Mouse (Mus musculus): ENCODE data around the gene Gm1043.

Gene Gm1043

DNA sequence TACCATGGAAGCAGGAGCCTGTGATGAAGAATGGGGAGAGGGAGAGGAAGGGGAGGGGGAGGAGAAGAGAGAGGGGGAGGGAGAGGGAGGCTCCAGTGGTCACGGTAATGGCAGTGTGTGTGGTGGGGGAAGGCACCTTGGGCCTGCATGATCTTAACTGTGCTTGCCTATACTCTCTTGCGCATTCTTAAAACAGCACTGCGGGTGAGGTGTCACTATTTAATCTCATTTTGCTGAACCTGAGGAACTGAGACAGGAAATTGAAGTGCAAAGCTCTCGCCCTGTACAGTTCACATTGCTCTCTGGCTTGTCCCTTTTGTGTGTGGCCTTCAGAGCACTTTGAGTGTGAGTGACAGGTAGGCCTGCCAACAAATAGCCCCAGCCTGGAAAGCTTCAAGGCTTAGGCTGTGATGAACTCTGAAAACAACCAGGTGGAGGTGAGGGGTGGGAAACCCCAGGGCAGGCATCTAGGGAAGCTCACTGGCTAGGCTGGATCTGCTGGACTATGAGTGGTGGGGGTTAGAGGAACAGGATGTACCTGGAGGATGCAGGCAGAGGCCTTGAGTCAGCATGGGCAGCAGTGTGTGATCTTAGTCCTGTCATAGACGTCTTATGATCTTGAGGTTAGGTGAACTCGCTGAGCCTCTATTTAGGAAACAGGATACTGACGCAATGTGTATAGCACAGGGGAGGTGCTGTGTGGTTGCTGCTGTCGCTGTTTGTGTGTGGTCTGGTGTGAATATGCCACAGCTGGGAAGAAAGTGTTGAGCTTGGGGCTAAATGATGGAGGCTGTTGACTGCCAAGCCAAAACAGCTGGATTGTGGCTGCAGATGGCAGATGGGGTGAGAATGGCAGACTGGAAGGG is 18.2 kb upstream of the Gm1043 start:
- DNase-seq (ENCODE audit: low read depth in 1 of 2, low spot score in 2 of 2): no peak

- no peak for DNase-seq (ENCODE audit: low read depth in 1 of 2, low spot score in 2 of 2)
Measured at GRCm38 (mm10) chr5:37073660-37074059, 11.5 kb upstream of the Gm1043 start.

DNA sequence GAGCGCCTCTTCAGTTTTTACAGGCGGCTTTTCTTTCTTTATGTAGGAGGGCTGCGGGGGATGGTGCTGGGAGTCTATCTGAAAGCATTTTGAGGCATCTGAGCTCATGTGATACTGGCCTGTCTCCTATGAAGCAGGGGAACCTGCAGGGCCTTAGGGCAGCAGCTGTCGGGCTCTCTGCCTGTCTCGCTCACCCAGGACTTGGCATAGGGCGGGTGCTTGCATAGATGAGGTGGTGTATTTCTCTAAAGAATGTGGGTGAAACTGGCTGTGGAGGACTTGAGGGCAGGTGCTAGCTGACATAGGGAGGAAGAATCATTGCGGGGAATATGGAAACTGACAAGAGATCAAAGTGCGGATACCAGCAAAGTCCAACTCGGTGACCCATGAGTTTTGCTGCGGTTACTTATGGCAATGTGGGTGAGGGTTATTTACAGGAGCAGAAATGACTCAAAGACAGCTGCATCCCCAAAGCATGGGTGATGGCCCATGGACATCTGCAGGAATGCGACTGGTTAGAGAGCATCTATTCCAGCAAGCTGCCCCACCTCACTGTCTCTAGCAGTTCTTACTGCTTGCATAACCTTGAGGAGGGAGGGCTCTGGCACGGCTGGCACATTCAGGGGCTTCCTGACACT is 8.4 kb upstream of the Gm1043 start:
- DNase-seq (ENCODE audit: low read depth in 1 of 2, low spot score in 2 of 2): no peak

DNA sequence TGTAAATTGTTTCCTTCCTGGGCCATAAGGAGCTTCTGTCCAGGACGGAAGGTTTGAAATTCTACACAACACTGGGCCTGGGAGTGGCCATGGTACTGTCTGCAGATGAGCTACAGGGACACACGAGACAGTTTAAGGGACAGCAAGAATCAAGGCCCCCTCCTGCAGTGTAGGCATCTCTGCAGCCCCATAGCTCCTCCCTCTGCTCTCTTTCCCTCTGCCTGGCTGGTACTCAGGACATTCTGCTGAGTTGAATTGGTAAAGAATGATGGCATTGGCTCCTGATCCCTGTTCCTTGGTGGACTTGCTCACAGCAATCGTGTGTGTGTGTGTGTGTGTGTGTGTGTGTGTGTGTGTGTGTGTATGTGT is 7.9 kb upstream of the Gm1043 start:
- DNase-seq (ENCODE audit: low read depth in 1 of 2, low spot score in 2 of 2): no peak

- DNase-seq (ENCODE audit: low read depth in 1 of 2, low spot score in 2 of 2): no peak
Measured at GRCm38 (mm10) chr5:37079484-37079883, 5.7 kb upstream of the Gm1043 start.

- no peak for DNase-seq (ENCODE audit: low read depth in 1 of 2, low spot score in 2 of 2)
Measured at GRCm38 (mm10) chr5:37080601-37081000, 4.6 kb upstream of the Gm1043 start.

- DNase-seq (ENCODE audit: low read depth in 1 of 2, low spot score in 2 of 2): no peak
Measured at GRCm38 (mm10) chr5:37082420-37082819, 2.8 kb upstream of the Gm1043 start.

- no peak for DNase-seq (ENCODE audit: low read depth in 1 of 2, low spot score in 2 of 2)
Measured at GRCm38 (mm10) chr5:37083209-37083770, 1.9 kb upstream of the Gm1043 start.

DNA sequence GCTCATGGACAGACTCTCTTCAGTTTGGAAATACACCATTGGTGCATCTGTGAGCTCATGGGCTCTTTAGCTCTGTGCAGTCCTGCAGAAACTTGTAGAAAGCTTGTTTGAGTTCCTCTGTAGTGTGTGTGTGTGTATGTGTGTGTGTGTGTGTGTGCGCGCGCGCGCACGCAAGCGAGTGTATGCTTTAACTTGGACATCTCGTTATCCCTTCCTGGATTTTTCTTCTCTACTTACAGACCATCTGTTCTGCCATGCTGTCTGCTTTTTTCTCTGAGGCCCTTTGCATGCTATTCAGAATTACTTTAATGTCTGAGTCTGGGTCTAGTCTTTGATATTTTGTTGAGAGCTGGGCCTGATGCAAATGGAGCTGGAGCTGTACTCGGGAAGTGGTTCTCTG is 1.3 kb upstream of the Gm1043 start:
- no peak for DNase-seq (ENCODE audit: low read depth in 1 of 2, low spot score in 2 of 2)

- DNase-seq (ENCODE audit: low read depth in 1 of 2, low spot score in 2 of 2): no peak
Measured at GRCm38 (mm10) chr5:37085918-37086317, 748 bp downstream of the Gm1043 start.

GRCm38 (mm10) chr5:37087786-37088185 is 2.6 kb downstream of the Gm1043 start:
- DNase-seq (ENCODE audit: low read depth in 1 of 2, low spot score in 2 of 2): no peak

GRCm38 (mm10) chr5:37088342-37089108 is 3.4 kb downstream of the Gm1043 start:
- DNase-seq (ENCODE audit: low read depth in 1 of 2, low spot score in 2 of 2): no peak

GRCm38 (mm10) chr5:37091171-37091628 is 6.0 kb downstream of the Gm1043 start:
- no peak for DNase-seq (ENCODE audit: low read depth in 1 of 2, low spot score in 2 of 2)

- DNase-seq (ENCODE audit: low read depth in 1 of 2, low spot score in 2 of 2): no peak
Measured at GRCm38 (mm10) chr5:37094941-37095340, 9.8 kb downstream of the Gm1043 start.

- DNase-seq (ENCODE audit: low read depth in 1 of 2, low spot score in 2 of 2): no peak
Measured at GRCm38 (mm10) chr5:37097591-37097990, 12.4 kb downstream of the Gm1043 start.

GRCm38 (mm10) chr5:37100813-37101212 is 15.6 kb downstream of the Gm1043 start:
- DNase-seq (ENCODE audit: low read depth in 1 of 2, low spot score in 2 of 2): no peak

DNA sequence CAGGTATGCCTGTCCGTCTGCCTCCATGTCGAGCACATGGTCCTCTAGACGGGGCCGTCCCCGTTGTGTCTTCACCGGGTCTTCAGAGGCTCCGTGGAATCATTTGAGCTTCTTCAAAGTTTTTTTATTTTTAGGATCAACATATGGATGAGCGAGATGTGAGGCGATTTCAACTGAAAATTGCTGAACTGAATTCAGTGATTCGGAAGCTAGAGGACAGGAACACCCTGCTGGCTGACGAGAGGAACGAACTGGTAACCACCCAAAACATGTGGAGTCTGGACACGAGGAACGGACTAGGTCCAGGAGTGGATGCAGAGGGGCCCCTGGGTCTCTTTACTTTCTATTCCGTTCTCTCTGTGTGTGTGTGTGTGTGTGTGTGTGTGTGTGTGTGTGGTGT is 16.5 kb downstream of the Gm1043 start:
- DNase-seq (ENCODE audit: low read depth in 1 of 2, low spot score in 2 of 2): no peak

GRCm38 (mm10) chr5:37102056-37102455 is 16.9 kb downstream of the Gm1043 start:
- no peak for DNase-seq (ENCODE audit: low read depth in 1 of 2, low spot score in 2 of 2)

- no peak for DNase-seq (ENCODE audit: low read depth in 1 of 2, low spot score in 2 of 2)
Measured at GRCm38 (mm10) chr5:37105531-37106456, 20.6 kb downstream of the Gm1043 start.

DNA sequence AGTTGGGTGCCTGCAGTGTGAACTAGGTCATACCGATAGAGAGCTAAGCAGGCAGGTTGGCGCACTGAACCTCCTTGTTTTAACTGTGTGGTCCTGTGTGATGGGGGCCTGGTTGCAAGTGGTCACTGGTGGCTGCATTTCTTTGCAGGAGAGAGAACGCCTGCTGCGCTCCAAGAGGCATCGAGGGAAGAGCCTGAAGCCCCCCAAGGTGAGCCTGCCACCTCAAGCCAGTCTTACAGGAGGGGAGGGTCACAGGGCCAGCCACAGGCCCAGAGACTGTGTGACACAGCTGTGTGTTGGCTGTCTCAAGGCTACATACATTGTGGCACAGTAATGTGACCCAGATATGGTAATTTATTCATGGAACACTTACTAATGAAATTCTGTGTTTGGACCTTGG is 21.9 kb downstream of the Gm1043 start:
- no peak for DNase-seq (ENCODE audit: low read depth in 1 of 2, low spot score in 2 of 2)

Measured in monocyte, adult 2 months (primary cell).